Mouse (Mus musculus): ENCODE measurements at regions not wholly inside any gene's neighbourhood (a gene's known extent, or its start where the extent isn't known, plus 50 kb on each side); places are given as distances from the start of the nearest gene placed in this dataset.

DNA sequence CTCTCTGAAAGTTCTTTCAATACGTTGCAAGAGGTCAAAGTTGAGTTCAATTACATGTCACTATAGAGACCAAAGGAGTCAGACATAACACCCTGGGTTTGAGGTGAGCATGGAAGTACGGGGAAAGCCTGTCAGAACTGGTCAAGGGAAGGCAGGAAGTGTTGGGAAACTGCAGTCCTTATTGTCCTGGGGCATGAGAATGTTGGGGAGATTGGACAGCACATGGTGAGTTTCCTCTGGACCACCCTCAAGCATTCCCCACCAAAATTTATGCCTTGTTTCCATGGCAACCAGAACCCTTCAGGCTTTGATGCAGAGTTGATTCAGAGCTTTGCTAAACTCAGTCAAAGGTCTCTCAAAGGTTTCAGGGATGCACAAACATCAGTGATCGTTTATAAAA lies 276.5 kb downstream of the Basp1 start:
- DNase-seq, result no peak
- intact Hi-C loops (cut with DNase I), result no loop called here

DNA sequence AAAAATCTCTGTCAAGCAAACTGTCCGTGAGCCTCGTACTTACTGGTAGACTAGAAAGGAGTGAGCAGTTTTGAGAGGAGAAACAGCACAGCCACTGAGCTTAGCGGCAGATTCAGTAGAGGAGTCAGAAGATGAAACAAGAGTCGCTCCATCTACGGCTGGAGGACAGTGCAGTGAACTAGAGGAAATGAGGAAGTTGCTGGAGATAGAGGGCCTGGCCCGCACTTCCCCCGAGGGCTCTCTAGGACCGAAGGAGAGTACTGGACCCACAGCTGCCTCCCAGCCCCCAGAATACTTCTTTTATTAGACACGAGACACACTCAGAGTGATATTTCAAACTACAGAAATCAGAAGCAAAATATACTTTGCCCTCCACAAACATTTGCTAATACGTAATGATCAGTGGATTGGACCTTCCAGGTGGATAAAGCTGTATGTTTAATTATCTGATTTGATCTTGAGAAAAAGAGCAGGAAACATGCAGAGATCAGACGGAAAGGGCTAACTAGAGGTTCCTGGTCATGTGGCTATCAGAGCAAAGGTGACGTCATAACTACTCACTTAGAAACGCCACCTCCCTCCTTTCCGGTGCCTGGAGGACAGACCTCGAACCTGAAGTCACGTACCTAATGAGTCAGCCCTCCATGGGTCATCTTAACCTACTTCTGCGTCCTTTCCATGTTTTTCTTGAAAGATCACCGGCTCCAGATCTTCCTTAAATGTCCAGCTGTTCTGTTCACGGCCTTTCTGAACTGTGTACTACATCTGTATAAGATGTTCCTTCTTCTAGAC lies 277.9 kb downstream of the Basp1 start:
- intact Hi-C loops (cut with DNase I), result no loop called here

DNA sequence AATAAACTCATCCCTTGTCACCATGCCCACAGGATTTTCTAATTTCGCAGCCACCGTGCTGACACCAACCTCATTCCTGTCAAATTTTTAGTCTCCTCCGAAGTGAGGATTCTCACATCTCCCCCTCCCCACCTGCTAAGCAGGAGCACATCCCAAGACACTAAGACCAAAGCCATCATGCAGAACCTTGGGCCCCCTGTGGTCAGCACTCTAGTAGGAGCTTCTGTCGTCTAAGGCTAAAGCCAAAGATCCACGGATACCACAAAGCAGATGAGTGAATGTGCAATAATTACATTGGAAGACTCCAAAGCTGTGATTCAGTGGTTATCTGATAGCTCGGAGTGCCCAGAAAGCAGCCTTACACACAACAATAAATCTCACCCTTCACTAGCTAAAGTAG lies 283.5 kb downstream of the Basp1 start:
- intact Hi-C loops (cut with DNase I), result no loop called here

More for the DNA sequence above, 277.9 kb downstream of the Basp1 start:
- DNase-seq, result no peak

DNA sequence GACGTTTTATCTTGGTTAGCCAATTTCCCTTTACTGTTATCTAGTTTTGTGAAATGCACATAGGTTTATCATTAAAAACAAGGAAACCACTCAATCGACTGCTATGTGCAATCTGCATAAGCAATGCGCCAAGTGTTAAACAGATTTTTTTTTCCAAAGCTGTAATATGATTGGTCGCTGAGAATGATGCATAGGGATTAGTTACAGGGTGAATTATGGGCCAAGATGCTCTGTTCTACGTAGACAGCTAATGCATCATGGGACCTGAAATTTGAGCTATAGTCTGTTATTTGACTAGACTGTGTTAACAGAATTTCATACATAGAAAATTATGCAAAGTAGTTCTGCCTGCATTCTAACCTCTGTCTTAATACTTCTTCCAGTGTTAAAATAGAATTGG lies 284.0 kb downstream of the Basp1 start:
- intact Hi-C loops (cut with DNase I), result no loop called here
- DNase-seq, result no peak

More for the DNA sequence above, 283.5 kb downstream of the Basp1 start:
- no peak for DNase-seq

DNA sequence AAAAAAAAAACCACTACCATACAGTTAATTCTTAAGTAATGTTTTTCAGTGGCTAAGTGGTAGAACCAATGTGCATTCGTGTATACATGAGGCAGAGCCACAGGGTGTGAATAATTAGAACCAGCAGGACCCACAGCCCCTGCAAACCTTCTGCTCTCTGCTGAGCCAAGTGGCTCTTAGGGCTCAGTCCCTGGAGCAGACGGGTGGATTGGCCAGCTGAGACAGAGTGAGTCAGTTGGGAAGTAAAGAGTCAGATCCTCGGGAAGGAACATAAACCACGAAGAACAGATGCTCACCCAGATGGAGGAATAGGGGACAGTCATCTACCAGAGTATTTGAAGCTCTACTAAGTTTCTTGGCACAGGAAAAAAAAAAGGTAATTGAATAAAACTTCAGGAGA lies 293.1 kb downstream of the Basp1 start:
- DNase-seq, result no peak
- intact Hi-C loops (cut with DNase I), result no loop called here

DNA sequence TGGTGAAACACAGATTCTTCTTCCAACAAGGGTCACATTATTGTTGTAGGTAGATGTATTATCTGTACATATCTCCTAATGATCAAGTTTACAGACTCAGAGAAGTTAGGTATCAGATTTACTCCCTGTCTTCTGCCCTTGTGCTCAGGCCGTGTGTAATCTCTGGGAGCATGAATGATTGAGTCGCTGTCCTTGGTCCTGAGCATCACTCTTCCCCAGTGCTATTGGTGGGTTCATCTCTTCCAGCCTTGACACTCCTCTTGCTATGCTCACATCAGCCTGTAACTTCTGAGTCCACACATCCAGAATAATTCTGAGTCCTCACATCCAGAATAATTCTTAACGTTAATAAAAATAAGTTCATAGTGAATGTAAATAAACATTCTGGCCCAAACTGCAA lies 295.6 kb downstream of the Basp1 start:
- peak in 1 of 2 experiments; percentile 3 for DNase-seq
- intact Hi-C loops (cut with DNase I), result no loop called here

DNA sequence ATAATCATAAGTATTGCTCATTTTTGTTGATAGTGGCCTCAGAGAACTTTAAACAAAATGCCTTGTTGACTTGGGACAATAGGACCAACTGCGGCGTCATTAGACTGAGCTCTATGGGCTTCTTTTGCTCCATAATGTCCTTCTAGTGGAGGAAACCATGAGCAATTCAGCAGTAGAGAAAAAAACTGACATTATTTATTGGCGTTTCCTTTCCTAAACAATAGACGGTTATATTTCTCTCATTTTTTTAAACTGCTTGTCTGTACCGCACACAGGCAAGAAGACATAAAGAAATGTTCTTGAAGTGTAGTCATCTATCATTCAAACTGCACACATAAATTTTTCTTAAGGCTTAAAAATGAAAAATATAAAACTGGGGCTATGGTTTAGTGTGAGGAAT lies 310.8 kb downstream of the Basp1 start:
- no peak for DNase-seq
- intact Hi-C loops (cut with DNase I), result no loop called here

DNA sequence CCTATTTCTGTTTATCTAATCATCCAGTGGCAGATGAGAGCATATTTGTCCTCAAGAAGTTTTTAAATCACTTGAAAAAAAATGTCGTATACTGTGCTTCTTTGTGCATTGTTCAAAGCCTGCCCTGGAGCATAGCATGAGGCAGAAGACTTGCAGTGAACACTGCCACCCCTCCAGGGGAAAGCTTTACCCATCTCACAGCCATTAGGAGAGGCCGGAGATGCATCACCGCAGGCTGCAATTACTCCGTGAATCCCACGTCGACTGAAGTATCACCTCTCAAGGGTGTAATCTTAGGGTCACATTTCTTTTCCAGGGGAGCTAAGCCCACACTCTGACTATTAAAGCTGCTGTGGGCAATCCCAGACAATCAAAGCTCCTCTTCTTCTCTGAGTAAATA lies 319.8 kb downstream of the Basp1 start:
- no peak for DNase-seq
- intact Hi-C loops (cut with DNase I), result no loop called here

DNA sequence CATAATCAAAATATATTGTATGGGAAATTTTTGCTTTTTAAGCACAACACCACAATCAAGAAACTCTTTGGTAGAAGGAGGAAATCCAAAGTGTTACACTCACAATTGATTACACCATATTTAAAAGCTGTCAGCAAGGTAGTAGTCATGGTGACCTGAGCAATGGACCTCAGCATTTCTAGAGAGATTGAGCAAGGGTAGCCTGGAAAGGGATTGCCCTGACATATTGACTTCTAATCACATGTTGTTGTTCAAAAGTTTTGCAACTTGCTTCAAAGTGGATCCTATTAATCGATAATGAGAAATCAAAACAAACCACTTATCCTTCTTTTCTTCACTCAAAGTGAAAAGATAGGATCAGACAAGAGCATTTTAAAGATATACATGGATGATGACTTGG lies 343.9 kb downstream of the Basp1 start:
- DNase-seq, result no peak
- intact Hi-C loops (cut with DNase I), result no loop called here

DNA sequence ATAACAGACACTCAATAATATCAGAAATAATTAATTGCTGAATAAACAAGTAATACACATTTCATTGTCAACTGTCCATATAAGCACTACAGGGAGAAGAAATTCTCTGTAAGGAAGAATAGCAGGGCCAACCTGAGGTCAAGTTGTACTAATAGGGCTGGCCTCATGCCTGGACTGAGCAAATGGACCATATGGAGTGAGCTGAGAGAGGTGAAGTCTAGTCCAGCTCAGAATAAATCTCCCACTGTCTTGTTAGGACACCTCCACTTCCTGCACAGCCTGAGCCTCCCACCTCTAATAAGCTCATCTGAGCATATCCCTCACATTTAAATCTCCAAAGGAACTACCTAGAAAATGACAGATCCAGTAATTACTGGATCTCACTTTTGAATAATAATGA lies 354.2 kb downstream of the Basp1 start:
- intact Hi-C loops (cut with DNase I), result no loop called here
- DNase-seq, result no peak

DNA sequence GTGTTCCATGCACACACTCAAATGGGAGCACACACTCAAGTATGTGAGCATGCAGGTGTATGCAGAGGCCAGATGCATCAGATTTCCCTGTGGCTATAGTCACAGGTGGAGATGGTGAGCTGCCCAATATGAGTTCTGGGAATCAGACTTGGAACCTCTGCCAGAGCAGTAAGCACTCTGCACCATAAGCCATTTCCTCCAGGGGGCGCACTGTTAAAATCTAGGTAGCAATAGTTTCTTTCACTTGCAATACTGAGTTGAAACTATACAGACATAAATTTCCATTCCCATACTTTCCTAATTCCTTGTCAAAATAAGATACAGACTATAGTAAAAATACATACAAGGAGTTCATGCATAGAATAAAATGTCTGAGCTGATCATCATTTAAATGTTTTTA lies 365.7 kb downstream of the Basp1 start:
- peak; percentile 18 to 61 for DNase-seq

DNA sequence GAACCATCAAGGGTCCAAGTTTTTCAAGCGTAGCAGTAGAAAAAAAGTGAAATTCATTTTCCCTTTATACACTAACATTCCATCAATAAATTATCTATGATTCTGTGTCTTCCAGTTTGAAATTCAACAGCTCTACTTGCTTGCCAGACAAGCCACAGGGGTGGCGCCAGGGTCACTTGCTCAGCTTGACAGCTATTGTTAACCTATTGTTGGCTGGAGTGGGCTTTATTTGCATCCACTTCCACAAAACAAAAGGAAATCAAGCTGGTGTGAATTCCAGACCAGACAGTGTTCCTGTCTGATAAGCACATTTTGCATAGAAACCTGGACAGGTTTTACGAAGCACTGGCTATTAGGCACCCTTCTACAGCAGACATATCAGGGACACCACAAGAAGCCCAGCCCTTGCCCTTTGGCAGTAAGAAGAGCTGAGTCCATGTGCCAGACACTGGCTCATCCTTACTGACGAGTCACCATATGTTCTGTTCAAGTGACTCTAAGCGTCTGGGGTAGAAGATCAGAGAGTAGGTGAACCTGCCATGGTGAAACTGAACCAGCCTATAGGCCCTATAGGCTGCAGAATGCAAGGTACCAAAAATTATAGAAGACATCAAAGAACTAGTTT lies 366.9 kb downstream of the Basp1 start:
- no peak for DNase-seq
- intact Hi-C loops (cut with DNase I), result loop anchor here (5.0 to 10.0 kb wide), 2 partner anchors 366 to 452 kb away; partner anchors contain the start of gene Basp1

More for the DNA sequence above, 365.7 kb downstream of the Basp1 start:
- intact Hi-C loops (cut with DNase I), result loop anchor here (5.0 to 10.0 kb wide), 2 partner anchors 364 to 453 kb away; partner anchors contain the start of gene Basp1

DNA sequence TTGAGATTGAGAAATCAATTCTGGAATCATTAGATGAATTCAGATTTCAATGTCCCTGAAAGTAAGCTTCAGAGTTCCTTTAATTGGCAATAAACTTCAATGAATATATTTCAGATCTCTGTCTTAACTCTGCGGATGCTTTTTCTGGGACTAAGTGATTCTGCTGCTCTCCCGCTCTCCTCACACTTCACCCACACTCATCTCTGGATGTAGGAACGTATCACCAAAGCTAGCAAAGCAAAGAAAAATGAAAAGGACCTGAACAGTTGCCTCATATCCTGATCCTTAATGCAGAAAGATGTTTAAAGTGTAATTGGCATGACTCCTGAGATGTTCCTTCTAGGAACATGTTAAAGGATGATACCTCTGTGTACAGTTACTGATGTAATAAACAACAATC lies 377.3 kb downstream of the Basp1 start:
- intact Hi-C loops (cut with DNase I), result no loop called here
- no peak for DNase-seq

DNA sequence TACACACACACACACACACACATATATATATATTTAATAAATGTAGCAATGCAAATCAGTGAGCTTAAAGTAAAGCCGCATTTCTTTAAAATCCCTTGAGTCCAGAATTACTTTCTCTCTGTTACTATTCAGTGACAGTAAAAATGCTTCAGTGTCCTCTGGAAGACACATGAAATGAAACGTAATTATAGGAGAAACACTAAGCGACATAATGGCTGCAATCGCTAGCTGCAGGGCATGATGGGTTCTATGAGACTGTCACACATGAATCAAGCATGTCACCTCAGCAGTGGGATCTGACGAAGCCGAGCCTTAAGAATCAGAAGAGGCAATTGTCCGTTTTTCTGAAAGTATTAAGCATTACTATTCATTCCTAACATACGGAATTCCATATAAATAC lies 385.7 kb downstream of the Basp1 start:
- DNase-seq, result no peak
- intact Hi-C loops (cut with DNase I), result no loop called here

DNA sequence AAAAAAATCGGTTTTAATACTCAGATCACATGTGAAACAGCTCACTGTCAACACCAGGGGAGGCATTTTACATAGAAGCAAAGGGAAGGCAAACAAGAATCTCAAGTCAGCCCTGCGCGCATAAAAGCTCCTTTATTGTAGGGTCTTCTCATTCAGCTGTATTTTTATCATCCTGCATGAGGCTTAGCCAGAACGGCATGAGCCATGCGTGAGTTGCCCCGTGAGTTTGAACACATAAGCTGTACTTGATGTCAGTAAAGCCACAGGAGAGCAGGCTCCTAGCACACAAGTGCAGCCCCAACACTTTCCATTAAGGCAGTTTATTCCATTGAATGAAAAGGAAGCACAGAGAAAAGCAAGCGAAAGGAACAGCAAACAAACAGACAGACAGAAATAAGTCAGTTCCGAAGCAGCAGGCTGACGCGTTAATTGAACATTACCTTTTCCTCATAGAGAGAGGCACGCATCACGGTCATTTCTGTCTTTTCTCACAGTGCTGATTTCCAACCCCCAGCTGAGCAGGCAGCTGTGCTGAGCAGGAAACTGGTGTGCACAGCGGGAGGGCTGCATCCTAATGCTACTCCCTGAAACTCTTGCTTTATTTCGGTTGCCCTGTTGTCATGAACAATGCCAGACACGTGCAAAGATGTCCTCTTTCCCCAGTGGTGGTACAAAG lies 386.6 kb downstream of the Basp1 start:
- intact Hi-C loops (cut with DNase I), result no loop called here
- DNase-seq, result no peak

DNA sequence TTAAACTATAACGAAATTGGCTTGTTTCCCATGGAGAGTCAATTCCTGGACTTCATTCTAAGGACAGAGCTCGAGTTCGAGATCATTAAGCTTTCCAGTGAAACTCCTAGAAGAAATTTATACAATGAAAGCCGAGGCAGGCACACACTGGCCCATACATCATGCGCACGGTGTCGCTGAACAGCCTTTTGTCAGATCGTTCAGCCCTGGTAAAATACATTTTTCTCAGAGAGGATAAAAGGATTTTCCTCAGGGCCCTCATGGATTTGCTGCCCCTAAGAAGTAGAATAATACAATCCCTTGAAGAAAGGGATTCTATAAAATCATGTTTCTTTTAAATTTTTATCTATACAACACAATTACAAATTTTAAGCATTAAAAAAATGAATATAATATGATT lies 387.2 kb downstream of the Basp1 start:
- no peak for DNase-seq
- intact Hi-C loops (cut with DNase I), result no loop called here

DNA sequence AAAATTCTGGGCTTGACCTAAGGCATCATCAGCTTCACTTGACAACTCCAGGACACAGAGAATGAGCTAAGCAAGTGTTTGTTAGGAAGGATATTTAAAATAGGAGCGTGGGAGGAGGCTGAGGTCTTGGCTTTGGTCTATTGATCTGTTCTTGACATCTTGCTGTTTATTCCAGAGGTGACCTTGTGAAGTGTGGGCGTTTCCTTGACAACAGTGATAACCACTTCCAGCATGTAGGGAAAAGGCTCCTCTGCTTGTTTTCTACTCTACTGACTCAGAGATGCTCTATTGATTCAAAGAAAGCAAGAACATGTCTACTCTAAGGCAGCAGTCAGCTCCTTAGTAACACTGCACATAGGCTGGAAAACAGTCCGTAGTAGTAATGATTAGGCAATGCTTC lies 392.6 kb downstream of the Basp1 start:
- intact Hi-C loops (cut with DNase I), result no loop called here

DNA sequence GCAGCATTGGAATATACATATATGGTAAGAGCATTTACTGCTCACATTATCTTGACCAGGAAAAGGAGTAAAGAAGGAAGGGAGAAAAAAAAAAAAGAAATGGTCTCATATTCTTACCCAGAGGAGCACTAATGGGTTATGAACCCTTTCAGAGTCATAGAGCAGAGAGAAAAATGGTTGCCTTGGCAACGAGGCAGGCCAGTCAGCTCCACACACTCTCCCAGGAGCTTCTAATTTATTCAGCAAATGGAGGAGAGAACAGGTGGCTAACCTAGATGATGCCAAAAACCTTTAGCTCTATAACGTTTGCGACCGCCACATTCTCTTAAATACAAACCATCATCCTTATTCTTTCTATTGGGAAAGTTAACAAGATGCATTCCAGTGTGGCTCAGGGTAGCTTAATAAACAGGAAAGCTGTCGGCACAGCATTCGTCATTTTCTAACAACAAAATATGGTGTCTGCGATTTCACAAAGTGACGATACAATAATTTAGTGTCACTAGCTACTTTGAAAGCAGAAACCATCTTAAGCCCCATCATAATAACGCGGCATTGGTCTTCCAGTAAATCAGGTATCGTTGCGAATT lies 394.1 kb downstream of the Basp1 start:
- intact Hi-C loops (cut with DNase I), result no loop called here
- DNase-seq, result no peak

More for the DNA sequence above, 392.6 kb downstream of the Basp1 start:
- DNase-seq, result no peak

DNA sequence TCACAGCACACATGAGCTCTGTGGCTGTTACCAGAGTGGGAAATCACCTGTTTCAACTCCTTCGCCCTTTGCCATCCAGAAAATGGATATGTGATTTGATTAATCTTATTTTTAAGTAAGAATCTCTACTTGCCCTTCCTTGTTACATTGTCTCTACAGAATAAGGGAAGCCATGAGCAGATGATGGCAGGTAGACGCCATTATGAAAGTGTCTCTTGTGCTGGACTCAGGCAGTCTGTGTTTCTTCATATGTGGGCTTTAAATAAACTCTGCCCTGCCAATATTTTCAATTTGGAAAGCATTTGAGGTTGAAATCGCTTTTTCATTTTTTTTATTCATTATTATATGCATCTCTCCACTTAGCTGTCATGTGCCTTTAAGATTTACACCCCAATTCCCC lies 394.6 kb downstream of the Basp1 start:
- intact Hi-C loops (cut with DNase I), result no loop called here

DNA sequence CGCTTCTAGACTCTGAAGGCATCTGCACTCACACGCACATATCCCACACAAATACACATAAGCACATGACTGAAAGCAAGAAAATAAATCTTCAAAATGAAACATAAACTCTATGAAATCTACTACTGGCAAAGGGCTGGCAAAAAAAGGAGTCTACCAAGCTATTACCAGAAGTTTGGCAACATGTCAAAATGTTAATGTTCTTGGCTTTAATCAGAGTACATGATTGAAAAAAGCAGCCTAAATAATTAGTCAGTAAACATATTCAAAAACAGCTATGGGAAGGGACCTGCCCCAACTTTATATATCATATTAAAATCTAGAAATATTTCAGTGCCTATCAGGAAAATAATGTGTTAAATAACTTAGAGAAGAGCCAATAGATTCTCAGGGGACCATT lies 405.8 kb downstream of the Basp1 start:
- DNase-seq, result no peak
- intact Hi-C loops (cut with DNase I), result no loop called here

More for the DNA sequence above, 394.6 kb downstream of the Basp1 start:
- no peak for DNase-seq

DNA sequence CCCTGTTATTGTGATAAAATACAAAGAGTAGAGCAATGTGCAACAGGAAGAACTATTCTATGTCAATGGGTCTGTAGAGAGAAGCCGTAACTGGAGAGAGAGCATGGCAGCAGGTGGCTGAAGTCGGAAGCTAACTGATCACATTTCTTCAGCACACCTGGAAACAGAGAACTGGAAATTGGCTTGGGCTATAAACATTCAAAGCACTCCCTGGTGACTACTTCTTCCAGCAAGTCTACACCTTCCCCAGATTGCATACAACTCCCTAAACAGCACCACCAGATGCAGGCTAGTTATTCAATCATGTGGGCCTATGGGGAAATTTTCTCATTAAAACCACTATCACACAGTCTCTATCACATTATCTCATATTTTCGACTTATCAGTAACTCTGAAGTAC lies 413.4 kb downstream of the Basp1 start:
- no peak for DNase-seq
- intact Hi-C loops (cut with DNase I), result no loop called here

All from heart, postnatal 36 days (tissue).